Mouse (Mus musculus): Measurements from ENCODE around the gene Kpna2. TPM values are rescaled to one million over a fixed set of nuclear protein-coding genes. Genes with fewer than 3 reads are reported as not detected.
A peak's percentile ranks its signal among the peaks of the same experiment; 100 is the strongest.
"Not testable (repeated sequence)": the region's sequence is repeated elsewhere in the genome, so short reads cannot be mapped to it uniquely, and the experiment has no call there.

Gene Kpna2
- polyA plus RNA-seq, 1 experiment from 2014 or later, result 216 TPM

DNA sequence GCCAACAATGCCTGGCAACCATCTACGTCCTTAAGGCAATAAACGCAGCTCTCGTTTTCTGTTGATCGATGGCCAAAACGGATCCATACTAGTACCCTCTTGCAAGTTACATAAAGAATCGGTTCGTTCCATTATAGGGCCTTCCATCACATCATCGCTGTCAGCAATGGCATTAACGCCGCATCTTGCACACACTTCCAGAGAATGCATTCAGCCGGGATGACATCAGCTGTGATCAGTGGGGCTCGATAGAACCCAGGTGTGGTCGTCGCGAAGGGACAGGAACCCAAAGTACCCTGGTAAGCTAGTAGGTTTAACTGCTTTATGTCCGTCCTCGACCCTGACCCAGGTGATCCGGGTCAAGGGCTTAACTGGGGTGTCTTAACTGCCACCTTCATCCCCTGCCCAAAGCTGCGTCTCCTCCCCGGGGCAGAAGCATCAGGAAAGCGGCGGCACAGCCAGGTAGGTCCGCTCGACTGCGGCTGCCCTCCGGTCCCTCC lies 640 bp downstream of the Kpna2 start:
- no peaks in the 10 kb centered on the region for H3K27me3 ChIP-seq (ENCODE audit: control insufficient read depth, insufficient read depth, low read depth, low read length)
- peak; percentile 25 for ATAC-seq (ENCODE audit: low read depth)
- WGBS (ENCODE audit: insufficient replicate concordance), result under 1% methylated on average over 26 of the region's 26 CpGs
- peak overlapping the region; percentile 32 for H3K4me2 ChIP-seq (ENCODE audit: low read depth, low read length)
- peak overlapping the region; percentile 93 for H3K27ac ChIP-seq (ENCODE audit: low read length)
- H3K4me1 ChIP-seq (ENCODE audit: control insufficient read depth, low read depth, low read length), result peaks cover 33% of the 10 kb centered on the region
- peak overlapping the region; percentile 98 for H3K9ac ChIP-seq (ENCODE audit: low read depth, low read length)
- H3K36me3 ChIP-seq (ENCODE audit: control insufficient read depth, insufficient read depth), result peaks cover 34% of the 10 kb centered on the region
- peak overlapping the region; percentile 96 for H3K4me3 ChIP-seq (ENCODE audit: low read depth, low read length)
- H3K9me3 ChIP-seq (replicated peaks; ENCODE audit: control insufficient read depth, low read length), result no peaks in the 10 kb centered on the region

DNA sequence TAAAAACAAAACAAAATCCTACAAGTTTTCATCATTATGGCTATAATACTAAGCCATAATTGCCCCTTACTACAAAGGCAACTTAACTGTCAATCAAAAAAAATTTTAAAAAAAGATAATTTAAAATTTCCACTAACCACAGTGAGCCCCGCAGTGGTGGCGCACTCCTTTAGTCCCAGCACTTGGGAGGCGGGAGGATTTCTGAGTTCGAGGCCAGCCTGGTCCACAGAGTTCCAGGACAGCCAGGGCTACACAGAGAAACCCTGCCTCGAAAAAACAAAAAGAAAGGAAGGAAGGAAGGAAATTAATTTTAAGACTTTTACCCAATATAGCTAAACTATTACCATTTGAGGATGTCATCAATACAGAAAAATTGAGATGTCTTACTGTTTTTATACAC lies 1.4 kb downstream of the Kpna2 start:
- peak overlapping the region; percentile 98 for H3K9ac ChIP-seq (ENCODE audit: low read depth, low read length)
- H3K4me1 ChIP-seq (ENCODE audit: control insufficient read depth, low read depth, low read length), result peaks cover 33% of the 10 kb centered on the region
- peaks cover 40% of the 10 kb centered on the region for H3K36me3 ChIP-seq (ENCODE audit: control insufficient read depth, insufficient read depth)
- H3K9me3 ChIP-seq (replicated peaks; ENCODE audit: control insufficient read depth, low read length), result no peaks in the 10 kb centered on the region
- peak overlapping the region; percentile 96 for H3K4me3 ChIP-seq (ENCODE audit: low read depth, low read length)
- WGBS (ENCODE audit: insufficient replicate concordance), result 7% methylated on average over 5 of the region's 5 CpGs
- H3K4me2 ChIP-seq (ENCODE audit: low read depth, low read length), result peak overlapping the region; percentile 32
- no peaks in the 10 kb centered on the region for H3K27me3 ChIP-seq (ENCODE audit: control insufficient read depth, insufficient read depth, low read depth, low read length)
- peak overlapping the region; percentile 93 for H3K27ac ChIP-seq (ENCODE audit: low read length)
- no peak for ATAC-seq (ENCODE audit: low read depth)

DNA sequence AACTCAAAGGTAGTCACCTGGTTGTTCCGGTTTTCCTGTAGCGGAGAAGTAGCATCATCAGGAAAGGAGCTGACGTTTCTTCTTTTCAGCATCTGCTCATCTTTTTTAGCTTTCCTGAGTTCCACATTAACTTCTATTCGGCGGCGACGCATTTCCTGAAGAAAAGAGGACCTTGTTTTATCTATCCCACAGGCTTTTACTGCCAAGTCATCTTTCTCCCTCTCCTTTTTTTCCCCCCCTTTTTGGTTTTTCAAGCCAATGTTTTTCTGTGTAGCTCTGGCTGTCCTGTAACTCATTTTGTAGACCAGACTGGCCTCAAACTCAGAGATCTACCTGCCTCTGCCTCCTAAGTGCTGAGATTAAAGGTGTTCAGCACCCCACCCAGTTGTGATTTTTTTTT lies 2.8 kb downstream of the Kpna2 start:
- peaks cover 53% of the 10 kb centered on the region for H3K36me3 ChIP-seq (ENCODE audit: control insufficient read depth, insufficient read depth)
- H3K4me1 ChIP-seq (ENCODE audit: control insufficient read depth, low read depth, low read length), result peaks cover 33% of the 10 kb centered on the region
- 59% methylated on average over 7 of the region's 7 CpGs for WGBS (ENCODE audit: insufficient replicate concordance)
- peak overlapping the region; percentile 32 for H3K4me2 ChIP-seq (ENCODE audit: low read depth, low read length)
- peak overlapping the region; percentile 96 for H3K4me3 ChIP-seq (ENCODE audit: low read depth, low read length)
- not testable (repeated sequence) for H3K27me3 ChIP-seq (ENCODE audit: control insufficient read depth, insufficient read depth, low read depth, low read length); H3K9ac ChIP-seq (ENCODE audit: low read depth, low read length); H3K9me3 ChIP-seq (replicated peaks; ENCODE audit: control insufficient read depth, low read length); ATAC-seq (ENCODE audit: low read depth); H3K27ac ChIP-seq (ENCODE audit: low read length)

DNA sequence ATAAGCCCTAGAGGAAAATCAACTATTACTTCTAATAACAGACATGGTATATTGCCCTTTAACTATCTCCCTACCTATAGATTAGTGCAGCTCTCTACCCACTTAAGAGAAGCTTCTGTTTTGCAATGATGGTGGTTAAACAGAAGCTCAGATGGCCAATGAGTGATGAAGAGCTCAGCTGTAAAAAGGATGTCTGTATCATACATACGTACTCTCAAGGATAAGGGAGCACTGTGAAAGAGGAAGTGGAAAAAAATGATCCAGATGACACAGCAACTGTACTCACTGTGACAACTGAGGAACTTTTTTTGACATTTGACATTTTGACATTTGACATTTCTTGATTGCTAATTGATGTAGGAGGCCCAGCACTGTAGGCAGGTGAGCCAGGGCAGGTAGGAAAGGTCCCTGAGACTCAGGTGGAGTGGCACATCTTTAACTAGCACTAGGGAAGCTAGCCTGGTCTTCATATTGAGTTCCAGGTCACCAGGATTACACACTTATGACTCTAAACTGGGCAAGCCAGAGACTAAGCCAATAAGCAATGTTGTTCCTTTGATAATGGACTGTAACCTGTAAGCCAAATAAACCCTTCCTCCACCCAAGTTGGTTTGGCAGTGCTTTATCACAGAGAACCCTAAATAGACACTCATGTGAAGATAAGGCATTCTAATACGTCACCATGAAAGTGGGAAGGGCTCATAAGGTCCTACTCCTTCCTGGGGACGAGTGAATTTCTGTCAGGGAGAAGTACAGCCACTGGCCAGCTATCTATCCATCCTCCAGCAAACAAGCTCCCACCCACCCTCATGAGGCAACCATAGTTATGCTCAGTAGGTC lies 4.9 kb downstream of the Kpna2 start:
- peak overlapping the region; percentile 14; the same call in 1 of the 2 replicates for H3K4me2 ChIP-seq (ENCODE audit: low read depth, low read length)
- H3K36me3 ChIP-seq (ENCODE audit: control insufficient read depth, insufficient read depth), result peaks cover 73% of the 10 kb centered on the region
- ATAC-seq (ENCODE audit: low read depth), result peak; percentile 23
- H3K9me3 ChIP-seq (replicated peaks; ENCODE audit: control insufficient read depth, low read length), result no peaks in the 10 kb centered on the region
- H3K4me3 ChIP-seq (ENCODE audit: low read depth, low read length), result no peak overlapping the region
- no peak overlapping the region for H3K9ac ChIP-seq (ENCODE audit: low read depth, low read length)
- 20% methylated on average over 3 of the region's 3 CpGs for WGBS (ENCODE audit: insufficient replicate concordance)
- H3K27me3 ChIP-seq (ENCODE audit: control insufficient read depth, insufficient read depth, low read depth, low read length), result no peaks in the 10 kb centered on the region
- peaks cover 33% of the 10 kb centered on the region for H3K4me1 ChIP-seq (ENCODE audit: control insufficient read depth, low read depth, low read length)
- peak overlapping the region; percentile 68 for H3K27ac ChIP-seq (ENCODE audit: low read length)

DNA sequence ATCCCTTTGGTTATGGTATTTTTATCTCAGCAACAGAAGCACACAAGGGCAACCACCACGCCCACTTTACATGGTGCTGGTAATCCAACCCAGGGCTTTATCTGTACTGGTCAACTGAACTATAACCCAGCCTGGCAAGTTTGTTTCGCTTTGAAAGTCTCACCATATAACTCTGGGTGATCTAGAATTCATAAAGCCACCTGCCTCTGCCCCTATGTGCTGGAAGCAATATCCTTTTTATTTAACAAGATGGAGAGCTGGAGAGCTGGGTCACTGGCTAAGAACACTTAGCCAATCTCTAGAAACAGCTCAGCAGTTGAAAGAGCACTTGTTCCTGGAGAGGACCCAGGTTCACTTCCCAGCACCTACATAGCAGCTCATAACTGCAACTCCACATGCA lies 12.0 kb downstream of the Kpna2 start:
- H3K36me3 ChIP-seq (ENCODE audit: control insufficient read depth, insufficient read depth), result peaks cover 52% of the 10 kb centered on the region
- H3K4me2 ChIP-seq (ENCODE audit: low read depth, low read length), result no peak overlapping the region
- no peak for ATAC-seq (ENCODE audit: low read depth)
- WGBS (ENCODE audit: insufficient replicate concordance), result 45% methylated on average over 2 of the region's 2 CpGs
- no peaks in the 10 kb centered on the region for H3K27me3 ChIP-seq (ENCODE audit: control insufficient read depth, insufficient read depth, low read depth, low read length)
- no peak overlapping the region for H3K9ac ChIP-seq (ENCODE audit: low read depth, low read length)
- no peaks in the 10 kb centered on the region for H3K9me3 ChIP-seq (replicated peaks; ENCODE audit: control insufficient read depth, low read length)
- no peak overlapping the region for H3K4me3 ChIP-seq (ENCODE audit: low read depth, low read length)
- H3K4me1 ChIP-seq (ENCODE audit: control insufficient read depth, low read depth, low read length), result no peaks in the 10 kb centered on the region; the same call in 1 of the 2 replicates
- H3K27ac ChIP-seq (ENCODE audit: low read length), result no peak overlapping the region

DNA sequence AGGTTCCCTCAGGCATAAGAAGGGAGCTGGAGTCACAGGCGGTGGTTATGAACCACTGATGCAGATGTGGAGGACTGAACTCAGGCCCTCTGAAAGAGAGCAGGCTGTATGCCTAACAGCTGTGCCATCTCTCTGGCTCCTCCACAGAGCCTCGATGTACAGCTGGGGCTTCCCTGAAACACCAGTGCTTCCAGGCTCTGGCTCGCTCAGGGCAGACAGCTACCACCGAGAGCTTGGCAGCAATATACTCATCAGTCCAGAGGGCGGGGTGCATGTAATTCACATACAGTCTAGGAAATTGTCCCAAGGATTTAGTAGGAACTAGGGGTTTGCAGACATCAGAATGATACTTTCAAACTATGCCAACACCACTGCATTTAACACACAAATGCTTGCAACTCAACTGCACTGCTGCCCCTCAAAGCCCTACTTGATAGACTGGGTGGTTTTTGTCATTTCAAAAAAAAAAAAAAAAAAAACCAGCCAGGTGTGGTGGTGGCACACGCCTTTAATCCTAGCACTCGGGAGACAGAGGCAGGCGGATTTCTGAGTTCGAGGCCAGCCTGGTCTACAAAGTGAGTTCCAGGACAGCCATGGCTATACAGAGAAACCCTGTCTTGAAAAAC lies 13.2 kb downstream of the Kpna2 start:
- 85% methylated on average over 9 of the region's 9 CpGs for WGBS (ENCODE audit: insufficient replicate concordance)
- not testable (repeated sequence) for H3K4me1 ChIP-seq (ENCODE audit: control insufficient read depth, low read depth, low read length); H3K4me3 ChIP-seq (ENCODE audit: low read depth, low read length); H3K9ac ChIP-seq (ENCODE audit: low read depth, low read length); H3K27me3 ChIP-seq (ENCODE audit: control insufficient read depth, insufficient read depth, low read depth, low read length); H3K27ac ChIP-seq (ENCODE audit: low read length); ATAC-seq (ENCODE audit: low read depth); H3K4me2 ChIP-seq (ENCODE audit: low read depth, low read length); H3K9me3 ChIP-seq (replicated peaks; ENCODE audit: control insufficient read depth, low read length)
- peaks cover 41% of the 10 kb centered on the region for H3K36me3 ChIP-seq (ENCODE audit: control insufficient read depth, insufficient read depth)

DNA sequence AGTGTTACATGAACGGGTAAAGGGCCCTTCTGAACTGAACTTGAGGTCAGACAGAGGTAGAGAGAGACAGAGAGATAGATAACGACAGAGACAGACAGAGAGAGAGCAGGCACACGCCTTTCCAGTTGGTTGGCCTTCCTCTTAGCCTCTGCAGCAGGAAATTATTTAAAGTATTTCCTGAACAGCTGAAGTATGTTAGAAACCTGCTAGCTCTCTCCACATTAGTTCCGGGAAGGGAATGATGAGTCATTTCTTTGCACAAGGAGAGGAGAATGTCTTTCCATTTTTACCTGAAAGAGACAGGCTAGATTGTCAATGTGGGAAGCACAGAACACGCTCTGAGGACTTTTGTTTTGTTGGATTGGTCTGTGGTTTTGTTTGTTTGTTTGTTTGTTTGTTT lies 17.0 kb downstream of the Kpna2 start:
- no peak overlapping the region for H3K4me3 ChIP-seq (ENCODE audit: low read depth, low read length)
- no peak overlapping the region for H3K9ac ChIP-seq (ENCODE audit: low read depth, low read length)
- no peak for ATAC-seq (ENCODE audit: low read depth)
- H3K9me3 ChIP-seq (replicated peaks; ENCODE audit: control insufficient read depth, low read length), result no peaks in the 10 kb centered on the region
- 27% methylated on average over 5 of the region's 5 CpGs for WGBS (ENCODE audit: insufficient replicate concordance)
- H3K4me1 ChIP-seq (ENCODE audit: control insufficient read depth, low read depth, low read length), result no peaks in the 10 kb centered on the region
- no peaks in the 10 kb centered on the region for H3K27me3 ChIP-seq (ENCODE audit: control insufficient read depth, insufficient read depth, low read depth, low read length)
- H3K27ac ChIP-seq (ENCODE audit: low read length), result no peak overlapping the region
- no peak overlapping the region for H3K4me2 ChIP-seq (ENCODE audit: low read depth, low read length)
- H3K36me3 ChIP-seq (ENCODE audit: control insufficient read depth, insufficient read depth), result peaks cover 8% of the 10 kb centered on the region

DNA sequence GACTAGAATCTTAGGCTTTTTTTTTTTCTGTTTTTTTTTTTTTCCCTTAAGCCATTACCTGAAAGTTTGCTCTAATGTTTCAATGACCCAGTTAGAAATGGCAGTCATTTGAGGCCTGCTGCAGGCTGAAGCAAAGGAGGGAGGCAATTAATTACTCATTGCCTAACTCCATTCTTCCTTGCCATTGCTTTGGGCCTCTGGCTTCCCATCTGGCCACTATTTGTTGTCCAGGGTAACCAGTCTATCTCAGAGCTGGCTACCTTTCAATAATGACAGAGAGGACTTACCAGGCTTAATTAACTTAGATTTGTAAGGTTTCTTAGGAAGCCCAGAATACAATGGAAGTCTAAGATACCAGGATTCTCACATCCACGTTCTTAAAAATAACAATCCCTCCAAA lies 17.6 kb downstream of the Kpna2 start:
- 67% methylated on average over 1 of the region's 1 CpGs for WGBS (ENCODE audit: insufficient replicate concordance)
- Histone ChIP-seq H3K4me1 (ENCODE audit: control insufficient read depth, low read depth, low read length) (no peaks in the 10 kb centered on the region), H3K9ac (ENCODE audit: low read depth, low read length) (no peak overlapping the region), H3K27me3 (ENCODE audit: control insufficient read depth, insufficient read depth, low read depth, low read length) (no peaks in the 10 kb centered on the region), H3K4me3 (ENCODE audit: low read depth, low read length) (no peak overlapping the region), H3K4me2 (ENCODE audit: low read depth, low read length) (no peak overlapping the region), H3K27ac (ENCODE audit: low read length) (no peak overlapping the region), H3K36me3 (ENCODE audit: control insufficient read depth, insufficient read depth) (peaks cover 4% of the 10 kb centered on the region; the same call in 1 of the 2 replicates), H3K9me3 (replicated peaks; ENCODE audit: control insufficient read depth, low read length) (no peaks in the 10 kb centered on the region)
- no peak for ATAC-seq (ENCODE audit: low read depth)

DNA sequence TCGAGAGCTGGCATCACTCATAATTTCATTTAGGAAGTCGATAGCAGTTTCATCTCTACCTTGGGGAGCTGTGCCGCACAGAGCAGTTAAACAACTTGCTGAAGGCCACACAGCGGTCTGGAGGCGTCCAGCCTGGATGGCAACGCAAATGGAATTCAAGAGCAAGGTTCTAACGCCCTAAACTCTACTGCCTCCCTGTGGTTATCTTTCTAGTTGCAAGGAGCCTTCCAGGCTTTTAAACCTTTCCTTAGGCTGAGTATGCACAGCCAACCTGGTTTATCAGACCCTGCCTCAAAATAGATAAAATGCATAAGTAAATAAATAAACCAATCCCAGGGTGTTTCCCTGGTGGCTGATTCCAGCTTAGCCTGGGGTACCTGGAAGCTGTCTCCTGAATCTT lies 18.9 kb downstream of the Kpna2 start:
- no peak overlapping the region for H3K9ac ChIP-seq (ENCODE audit: low read depth, low read length)
- no peaks in the 10 kb centered on the region for H3K27me3 ChIP-seq (ENCODE audit: control insufficient read depth, insufficient read depth, low read depth, low read length)
- no peak overlapping the region for H3K4me2 ChIP-seq (ENCODE audit: low read depth, low read length)
- no peak overlapping the region for H3K4me3 ChIP-seq (ENCODE audit: low read depth, low read length)
- no peaks in the 10 kb centered on the region for H3K36me3 ChIP-seq (ENCODE audit: control insufficient read depth, insufficient read depth)
- 29% methylated on average over 7 of the region's 7 CpGs for WGBS (ENCODE audit: insufficient replicate concordance)
- H3K4me1 ChIP-seq (ENCODE audit: control insufficient read depth, low read depth, low read length), result peaks cover 3% of the 10 kb centered on the region
- ATAC-seq (ENCODE audit: low read depth), result 0 out of 2 replicates have a peak, but pooled peaks have one; percentile 11
- no peak overlapping the region for H3K27ac ChIP-seq (ENCODE audit: low read length)
- H3K9me3 ChIP-seq (replicated peaks; ENCODE audit: control insufficient read depth, low read length), result no peaks in the 10 kb centered on the region
